14 mouse cellular contexts compared by ENCODE assay signal in genomic region chr1:162543231-162543630, GRCm38 (mm10). TPM values are rescaled to one million over a fixed set of nuclear protein-coding genes. Genes with fewer than 3 reads are reported as not detected.
DNase-seq lines count a peak whose midpoint lies in the region.
"Had no signal": no experiment of that assay in that cellular context is flagged by ENCODE, and none has a peak within 500 bp of the region (broad histone marks: within the 10 kb centered on the region; RNA-seq: fewer than 3 reads in every experiment).

No protein-coding gene starts in this region.

- peak; percentile 66 for DNase-seq in heart, adult 11 months
- no peak for DNase-seq in heart, adult 18-20 months
- DNase-seq in MN1 (ENCODE audit: low spot score) (peak; percentile 68), adipocyte (ENCODE audit: low spot score) (peak; percentile 15)
- no peak for DNase-seq in adrenal gland, postnatal 10 days
- DNase-seq: adrenal gland, adult 2 months; adrenal gland, postnatal 14 days; adrenal gland, postnatal 36 days; cerebellum, adult 11 months; cerebellum, adult 18-20 months; cerebellum, adult 8-10 months; cerebellum, adult 9-11 months; cerebellum, postnatal 25 days; forebrain, postnatal 0 days had no signal

RNA-seq across cellular contexts. Expression of gene Mettl13, which starts 5.1 kb away (rescaled TPM):
- 1 to 10 TPM; 4.6 to 4.9 TPM for total RNA-seq in heart, adult 18-20 months (2021)
- 10 to 100 TPM; 13.1 to 13.5 TPM for total RNA-seq in adrenal gland, postnatal 10 days (2021)

RNA-seq across cellular contexts. Expression of gene Vamp4, which starts 27.1 kb away (rescaled TPM):
- total RNA-seq in heart, adult 18-20 months (2021): 10 to 100 TPM; 19.4 to 24.3 TPM
- total RNA-seq in adrenal gland, postnatal 10 days (2021): 10 to 100 TPM; 28.2 to 36.7 TPM

Comparison
In these comparisons a context has a peak if more than half of its experiments do, and no peak if none do; other contexts are left out.
1. DNase-seq: peak in heart, adult 11 months (single experiment), MN1 (single experiment) and adipocyte (single experiment); none in heart, adult 18-20 months (0 of 2) and adrenal gland, postnatal 10 days (single experiment).